Mouse (Mus musculus) ES-E14 (cell line): ENCODE measurements at regions not wholly inside any gene's neighbourhood (a gene's known extent, or its start where the extent isn't known, plus 50 kb on each side); places are given as distances from the start of the nearest gene placed in this dataset.

ENCODE experiments used
- DNase-seq: peaks from one replicate; pipeline ENCODE4 v3.0.0-alpha.2; 2013; ENCODE audit warnings: low read depth, low spot score
- H3K27ac ChIP-seq: 2 replicates; pipeline ENCODE4 v1.5.1; 2012; ENCODE audit warnings: low read depth, mild to moderate bottlenecking, low read length, moderate library complexity, mixed read lengths; ENCODE audit not compliant: poor library complexity, insufficient read depth, severe bottlenecking
- H3K36me3 ChIP-seq: 2 replicates; pipeline ENCODE4 v1.6.1; 2012; ENCODE audit warnings: mild to moderate bottlenecking, low read length, moderate library complexity, mixed read lengths; ENCODE audit not compliant: control insufficient read depth, poor library complexity, insufficient read depth, severe bottlenecking
- H3K4me1 ChIP-seq, 2 experiments: fragments of 150-350 bp in 1 of 2; sonication (generic) in 1 of 2; 2 replicates each; pipeline ENCODE4 v1.6.1; 2012; ENCODE audit warnings: low read length in 2 of 2, mild to moderate bottlenecking in 1 of 2, mixed read lengths in 1 of 2; ENCODE audit not compliant: control insufficient read depth in 2 of 2, insufficient read depth in 2 of 2, poor library complexity in 1 of 2
- H3K4me3 ChIP-seq, 2 experiments: fragments of 150-350 bp in 1 of 2; sonication (generic) in 1 of 2; 2 replicates each; pipeline ENCODE4 v1.5.1; 2012; ENCODE audit warnings: low read length in 2 of 2, low read depth in 1 of 2, mild to moderate bottlenecking in 1 of 2, mixed read lengths in 1 of 2; ENCODE audit not compliant: insufficient read depth in 1 of 2, poor library complexity in 1 of 2, severe bottlenecking in 1 of 2
- H3K9ac ChIP-seq: 2 replicates; pipeline ENCODE4 v1.6.1; 2012; ENCODE audit warnings: low read depth, mild to moderate bottlenecking, low read length, mixed read lengths; ENCODE audit not compliant: poor library complexity, insufficient read depth, severe bottlenecking
- H3K9me3 ChIP-seq: fragments of 150-350 bp; sonication (generic); 2 replicates; pipeline ENCODE4 v1.6.1; 2012; ENCODE audit warnings: low read depth, mild to moderate bottlenecking, low read length; ENCODE audit not compliant: control insufficient read depth, insufficient read depth
- CHD2 ChIP-seq: IDR thresholded peaks from 2 replicates; pipeline ENCODE4 v1.6.1; 2014; ENCODE audit warnings: mild to moderate bottlenecking, low read depth, low read length, inconsistent platforms
- HCFC1 ChIP-seq: IDR thresholded peaks from 2 replicates; pipeline ENCODE4 v1.6.1; 2012; ENCODE audit warnings: low read length, inconsistent platforms, borderline replicate concordance; ENCODE audit not compliant: insufficient read depth
- MAFK ChIP-seq: IDR thresholded peaks from 2 replicates; pipeline ENCODE4 v1.6.1; 2014; ENCODE audit warnings: mild to moderate bottlenecking, low read depth, low read length, inconsistent platforms; ENCODE audit not compliant: insufficient read depth
- ZC3H11A ChIP-seq: IDR thresholded peaks from 2 replicates; pipeline ENCODE4 v1.6.1; 2012; ENCODE audit warnings: low read depth, mild to moderate bottlenecking, inconsistent platforms, low read length, borderline replicate concordance
- ZNF384 ChIP-seq: IDR thresholded peaks from 2 replicates; pipeline ENCODE4 v1.6.1; 2012; ENCODE audit warnings: low read depth, low read length, inconsistent platforms
- in situ Hi-C, 2 experiments: fragments of 600-800 bp; cut with MboI; formaldehyde crosslinking; loops; one replicate each; pipeline ENCODE4 v1.15.1; 2025; ENCODE audit warnings: low sequenced_read_pairs in 2 of 2, inconsistent platforms in 1 of 2; ENCODE audit not compliant: unreplicated experiment in 2 of 2

- Histone ChIP-seq H3K4me3 (no peak overlapping the region), H3K9ac (no peak overlapping the region), H3K36me3 (no peaks in the 10 kb centered on the region), H3K4me1 (no peaks in the 10 kb centered on the region), H3K27ac (no peak overlapping the region), H3K9me3 (no peaks in the 10 kb centered on the region)
- no peak for DNase-seq
- no peak for TF ChIP-seq MAFK
- TF ChIP-seq ZNF384 = no peak
- TF ChIP-seq ZC3H11A = no peak
- TF ChIP-seq HCFC1 = no peak
- no peak for TF ChIP-seq CHD2
- in situ Hi-C loops = no loop called here
Measured at GRCm38 (mm10) chr7:89023230-89024030, 380.6 kb downstream of the Tmem135 start.

- in situ Hi-C loops = no loop called here
- DNase-seq = no peak
- TF ChIP-seq HCFC1 (no peak), CHD2 (no peak), ZC3H11A (no peak)
Measured at GRCm38 (mm10) chr7:88998815-88999392, 405.1 kb downstream of the Tmem135 start.

GRCm38 (mm10) chr7:88997815-88998477 lies 406.1 kb downstream of the Tmem135 start:
- Histone ChIP-seq H3K9ac (no peak overlapping the region), H3K4me3 (no peak overlapping the region), H3K36me3 (no peaks in the 10 kb centered on the region), H3K9me3 (no peaks in the 10 kb centered on the region), H3K27ac (no peak overlapping the region), H3K4me1 (no peaks in the 10 kb centered on the region)
- DNase-seq = no peak
- TF ChIP-seq ZNF384 (no peak), MAFK (no peak), HCFC1 (no peak), ZC3H11A (no peak)
- in situ Hi-C loops = no loop called here

More at GRCm38 (mm10) chr7:88998815-88999392, 405.1 kb downstream of the Tmem135 start:
- Histone ChIP-seq H3K4me3 (no peak overlapping the region), H3K9ac (no peak overlapping the region), H3K4me1 (no peaks in the 10 kb centered on the region), H3K36me3 (no peaks in the 10 kb centered on the region), H3K9me3 (no peaks in the 10 kb centered on the region), H3K27ac (no peak overlapping the region)

GRCm38 (mm10) chr7:88974436-88974835 lies 429.6 kb downstream of the Tmem135 start:
- DNase-seq = no peak
- Histone ChIP-seq H3K9me3 (no peaks in the 10 kb centered on the region), H3K4me1 (no peaks in the 10 kb centered on the region), H3K27ac (no peak overlapping the region), H3K4me3 (no peak overlapping the region), H3K9ac (no peak overlapping the region), H3K36me3 (no peaks in the 10 kb centered on the region)
- in situ Hi-C loops = no loop called here
- TF ChIP-seq ZC3H11A = no peak
- TF ChIP-seq ZNF384 = no peak
- no peak for TF ChIP-seq CHD2
- no peak for TF ChIP-seq MAFK
- no peak for TF ChIP-seq HCFC1
